Comparison of ENCODE assay signal across 23 mouse cellular contexts in genomic region chr11:76807007-76807679, GRCm38 (mm10).
"Had no signal": no experiment of that assay in that cellular context is flagged by ENCODE, and none has a peak within 500 bp of the region (broad histone marks: within the 10 kb centered on the region; RNA-seq: fewer than 3 reads in every experiment).

No protein-coding gene starts in this region.

- H3K27ac ChIP-seq: heart, embryonic 10.5 days; hindbrain, embryonic 10.5 days; hindbrain, embryonic 12.5 days; hindbrain, embryonic 14.5 days; layer of hippocampus, adult 2 months; left cerebral cortex, adult 2 months; limb, embryonic 10.5 days; limb, embryonic 12.5 days; liver, embryonic 13.5 days had no signal

- H3K9ac ChIP-seq: heart, embryonic 12.5 days; hindbrain, embryonic 12.5 days; hindbrain, embryonic 14.5 days; limb, embryonic 12.5 days; liver, embryonic 13.5 days had no signal

- H3K4me1 ChIP-seq: heart, embryonic 10.5 days; hindbrain, embryonic 10.5 days; hindbrain, embryonic 12.5 days; limb, embryonic 10.5 days; liver, embryonic 13.5 days had no signal

- H3K4me2 ChIP-seq: heart, embryonic 12.5 days; hindbrain, embryonic 12.5 days; hindbrain, embryonic 14.5 days; limb, embryonic 12.5 days; liver, embryonic 11.5 days; liver, embryonic 13.5 days had no signal

- DNase-seq: gastrocnemius, postnatal 25 days; heart, adult 18-20 months; heart, postnatal 10 days; heart, postnatal 4 days; kidney, adult 18-20 months; kidney, adult 8-10 months; kidney, postnatal 10 days; kidney, postnatal 25 days; kidney, postnatal 4 days; liver; liver, embryonic 13.5 days had no signal

- H3K4me3 ChIP-seq: heart, embryonic 10.5 days; heart, embryonic 12.5 days; hindbrain, embryonic 10.5 days; hindbrain, embryonic 12.5 days; layer of hippocampus, adult 2 months; left cerebral cortex, adult 2 months; limb, embryonic 10.5 days; limb, embryonic 12.5 days; liver, embryonic 13.5 days had no signal

- ATAC-seq: hindbrain, embryonic 16.5 days; intestine, postnatal 0 days had no signal

- H3K9me3 ChIP-seq: heart, embryonic 10.5 days; heart, embryonic 12.5 days; hindbrain, embryonic 10.5 days; hindbrain, embryonic 12.5 days; limb, embryonic 10.5 days; limb, embryonic 12.5 days; liver, embryonic 13.5 days had no signal

- H3K27me3 ChIP-seq: heart, embryonic 12.5 days; hindbrain, embryonic 12.5 days; limb, embryonic 12.5 days; liver, embryonic 13.5 days had no signal
